Mouse (Mus musculus) forebrain, embryonic 16.5 days (tissue): ENCODE measurements around the gene Thap12. TPM values are rescaled to one million over a fixed set of nuclear protein-coding genes. Genes with fewer than 3 reads are reported as not detected.

Experiments used
- ATAC-seq: fragments of 200-750 bp; cut with Nextera tagmentation; 2 replicates; pipeline ENCODE4 v1.8.0; 2017; ENCODE audit warnings: mild to moderate bottlenecking, moderate library complexity
- H3K27ac ChIP-seq: fragments of 300-500 bp; sonication (generic); 2 replicates; pipeline ENCODE4 v1.5.1; 2014; ENCODE audit warnings: low read length, control low read depth
- H3K27me3 ChIP-seq: fragments of 300-500 bp; sonication (generic); replicated peaks from 2 replicates; pipeline ENCODE4 v1.6.1; 2014; ENCODE audit warnings: low read length; ENCODE audit not compliant: control insufficient read depth, insufficient read depth
- H3K36me3 ChIP-seq: fragments of 300-500 bp; sonication (generic); 2 replicates; pipeline ENCODE4 v1.6.1; 2014; ENCODE audit not compliant: control insufficient read depth, insufficient read depth
- H3K4me1 ChIP-seq: fragments of 300-500 bp; sonication (generic); replicated peaks from 2 replicates; pipeline ENCODE4 v1.6.1; 2014; ENCODE audit warnings: low read length; ENCODE audit not compliant: control insufficient read depth, insufficient read depth
- H3K4me2 ChIP-seq: fragments of 300-500 bp; sonication (generic); 2 replicates; pipeline ENCODE4 v1.6.1; 2014; ENCODE audit warnings: mild to moderate bottlenecking, low read length, control low read depth
- H3K4me3 ChIP-seq: fragments of 300-500 bp; sonication (generic); replicated peaks from 2 replicates; pipeline ENCODE4 v1.5.1; 2014; ENCODE audit warnings: mild to moderate bottlenecking, low read length, control low read depth
- H3K9ac ChIP-seq: fragments of 300-500 bp; sonication (generic); replicated peaks from 2 replicates; pipeline ENCODE4 v1.6.1; 2014; ENCODE audit warnings: low read depth, low read length, control low read depth
- H3K9me3 ChIP-seq: fragments of 300-500 bp; sonication (generic); 2 replicates; pipeline ENCODE4 v1.6.1; 2016; ENCODE audit warnings: low read length; ENCODE audit not compliant: control insufficient read depth
- WGBS: fragments of 180-500 bp; shearing (Covaris S2); extraction: QIAGEN DNeasy Blood & Tissue Kit; methylation state at CpG from one replicate; pipeline ENCODE4 v1.1.7; 2014; 5-methylcytosine and 5-hydroxymethylcytosine counted together
- polyA plus RNA-seq: library from polyadenylated mRNA; unstranded; fragments of >200 nt; fragmentation: Nextera tagmentation; extraction: Ambion mirVana; gene quantifications from 2 replicates; pipeline ENCODE4 v1.2.1, GENCODE M21; 2015

The Thap12 gene
- polyA plus RNA-seq, 1 experiment from 2014 or later, result 50.8 TPM

DNA sequence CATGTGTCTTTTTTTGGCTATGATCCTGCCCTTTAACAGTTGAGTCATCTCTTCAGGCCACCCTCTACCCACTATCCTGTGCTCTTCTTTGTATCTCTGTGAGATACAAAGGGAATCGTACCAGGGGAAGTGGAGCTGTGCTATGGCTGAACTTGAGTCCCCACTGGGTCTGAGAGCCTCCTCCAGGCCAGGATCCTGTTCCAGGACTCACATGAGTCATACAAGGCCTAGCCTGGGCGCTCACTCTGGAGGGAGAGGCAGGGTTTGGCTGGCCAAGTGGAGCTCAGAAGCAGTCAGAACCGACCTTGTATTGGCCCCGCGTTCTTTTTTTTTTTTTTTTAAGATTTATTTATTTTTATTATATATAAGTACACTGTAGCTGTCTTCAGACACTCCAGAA lies 57.2 kb downstream of the Thap12 start:
- no peak for ATAC-seq
- no peak overlapping the region for H3K27ac ChIP-seq

DNA sequence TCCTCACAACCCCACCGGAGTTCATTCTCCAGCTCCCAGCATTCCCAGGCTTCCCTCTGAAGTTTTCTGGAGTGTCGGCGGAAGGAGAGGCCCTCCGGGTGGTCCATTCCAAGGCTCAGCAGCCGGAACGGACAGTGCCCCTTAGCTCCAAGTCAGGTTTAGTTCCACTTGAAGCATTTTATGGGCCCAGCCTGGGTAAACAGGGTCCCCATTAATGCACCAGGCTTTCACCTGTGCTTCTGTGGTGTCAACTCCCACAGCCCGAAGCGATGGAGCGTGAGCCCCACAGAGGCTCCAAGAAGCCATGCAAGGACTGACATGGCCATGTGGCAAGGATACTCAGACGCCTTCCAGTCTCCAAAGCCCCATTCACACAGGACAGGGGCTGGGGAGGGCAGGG lies 61.0 kb downstream of the Thap12 start:
- Histone ChIP-seq H3K36me3 (no peaks in the 10 kb centered on the region), H3K4me1 (no peaks in the 10 kb centered on the region), H3K27me3 (no peaks in the 10 kb centered on the region), H3K4me3 (no peak overlapping the region), H3K27ac (no peak overlapping the region), H3K4me2 (no peak overlapping the region), H3K9me3 (no peaks in the 10 kb centered on the region), H3K9ac (no peak overlapping the region)
- no peak for ATAC-seq
- 87% methylated on average over 10 of the region's 10 CpGs for WGBS

More for the DNA sequence above, 57.2 kb downstream of the Thap12 start:
- H3K4me3 ChIP-seq, result no peak overlapping the region
- H3K9ac ChIP-seq, result no peak overlapping the region
- no peaks in the 10 kb centered on the region for H3K27me3 ChIP-seq
- no peaks in the 10 kb centered on the region for H3K9me3 ChIP-seq
- no peaks in the 10 kb centered on the region for H3K4me1 ChIP-seq
- no peak overlapping the region for H3K4me2 ChIP-seq
- 90% methylated on average over 5 of the region's 5 CpGs for WGBS
- no peaks in the 10 kb centered on the region for H3K36me3 ChIP-seq

DNA sequence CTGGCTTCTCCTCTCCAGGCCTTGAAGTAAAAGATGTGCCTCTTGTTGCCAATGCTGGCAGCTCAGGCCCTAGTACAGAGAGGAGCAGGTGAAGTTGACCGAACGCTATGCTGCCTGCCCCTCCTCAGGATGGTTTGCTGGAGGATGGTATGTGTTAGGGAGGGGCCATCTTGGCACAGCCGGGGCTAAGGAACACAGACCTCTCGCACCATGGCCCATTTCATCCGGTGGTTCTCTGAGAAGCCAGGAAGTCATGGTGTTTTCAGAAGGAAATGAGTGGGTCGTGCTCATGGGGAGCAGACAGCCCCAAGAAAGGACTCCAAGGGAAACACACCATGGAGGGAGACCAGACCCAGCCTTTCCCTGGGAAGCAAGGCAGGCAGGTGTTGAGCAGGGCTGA lies 64.4 kb downstream of the Thap12 start:
- no peak overlapping the region for H3K9ac ChIP-seq
- no peak overlapping the region for H3K4me3 ChIP-seq
- no peaks in the 10 kb centered on the region for H3K27me3 ChIP-seq
- H3K4me1 ChIP-seq, result no peaks in the 10 kb centered on the region; the same call in 1 of the 2 replicates
- no peak overlapping the region for H3K27ac ChIP-seq
- no peak for ATAC-seq
- 77% methylated on average over 6 of the region's 6 CpGs for WGBS
- H3K36me3 ChIP-seq, result no peaks in the 10 kb centered on the region
- no peak overlapping the region for H3K4me2 ChIP-seq
- no peaks in the 10 kb centered on the region for H3K9me3 ChIP-seq

Other genes with a start within 250 kb of the Thap12 start
- 2.6 and 2.8 TPM in 2 replicates for gene Lrrc32, start 213.8 kb upstream of the Thap12 start, polyA plus RNA-seq
- 41.6 and 42.2 TPM in 2 replicates for gene Emsy, start 46.3 kb upstream of the Thap12 start, polyA plus RNA-seq
- 0.37 and 0.53 TPM in 2 replicates for gene Wnt11, start 132.0 kb downstream of the Thap12 start, polyA plus RNA-seq